Mouse (Mus musculus) cortical plate, adult 2 months (tissue): ENCODE data around the gene Fras1. TPM values are rescaled to one million over a fixed set of nuclear protein-coding genes. Genes with fewer than 3 reads are reported as not detected.

ENCODE experiments used
- H3K27ac ChIP-seq: fragments of 200-500 bp; 2 replicates; pipeline ENCODE4 v1.5.1; 2012; ENCODE audit warnings: low read length, control low read depth, inconsistent platforms; ENCODE audit not compliant: insufficient read depth
- H3K4me1 ChIP-seq: fragments of 200-500 bp; 2 replicates; pipeline ENCODE4 v1.6.1; 2011; ENCODE audit warnings: low read length; ENCODE audit not compliant: control insufficient read depth, insufficient read depth
- H3K4me3 ChIP-seq: fragments of 200-500 bp; 2 replicates; pipeline ENCODE4 v1.5.1; 2011; ENCODE audit warnings: mild to moderate bottlenecking, low read length, control low read depth; ENCODE audit not compliant: insufficient read depth
- CTCF ChIP-seq: fragments of 200-500 bp; IDR thresholded peaks from 2 replicates; pipeline ENCODE4 v1.5.1; 2011; ENCODE audit warnings: mild to moderate bottlenecking, control low read depth, low read length; ENCODE audit not compliant: insufficient read depth; ENCODE audit errors: extremely low read depth
- POLR2A ChIP-seq: fragments of 200-500 bp; IDR thresholded peaks from 2 replicates; pipeline ENCODE4 v1.6.1; 2011; ENCODE audit warnings: mild to moderate bottlenecking, low read length, control low read depth; ENCODE audit not compliant: insufficient read depth; ENCODE audit errors: extremely low read depth
- polyA plus RNA-seq: library from polyadenylated mRNA; depleted of rRNA; stranded (reverse); fragments of >200 nt; gene quantifications from 2 replicates; pipeline ENCODE4 v1.2.3, GENCODE M21; 2012; rRNA removed

Fras1 gene
- polyA plus RNA-seq, 1 experiment, result 6.0 TPM

- H3K4me1 ChIP-seq, result no peaks in the 10 kb centered on the region
- TF ChIP-seq CTCF, result no peak
- no peak for TF ChIP-seq POLR2A
- H3K4me3 ChIP-seq, result no peak overlapping the region
- H3K27ac ChIP-seq, result no peak overlapping the region
Observed at GRCm38 (mm10) chr5:96810620-96811019, 436.9 kb downstream of the Fras1 start.

DNA sequence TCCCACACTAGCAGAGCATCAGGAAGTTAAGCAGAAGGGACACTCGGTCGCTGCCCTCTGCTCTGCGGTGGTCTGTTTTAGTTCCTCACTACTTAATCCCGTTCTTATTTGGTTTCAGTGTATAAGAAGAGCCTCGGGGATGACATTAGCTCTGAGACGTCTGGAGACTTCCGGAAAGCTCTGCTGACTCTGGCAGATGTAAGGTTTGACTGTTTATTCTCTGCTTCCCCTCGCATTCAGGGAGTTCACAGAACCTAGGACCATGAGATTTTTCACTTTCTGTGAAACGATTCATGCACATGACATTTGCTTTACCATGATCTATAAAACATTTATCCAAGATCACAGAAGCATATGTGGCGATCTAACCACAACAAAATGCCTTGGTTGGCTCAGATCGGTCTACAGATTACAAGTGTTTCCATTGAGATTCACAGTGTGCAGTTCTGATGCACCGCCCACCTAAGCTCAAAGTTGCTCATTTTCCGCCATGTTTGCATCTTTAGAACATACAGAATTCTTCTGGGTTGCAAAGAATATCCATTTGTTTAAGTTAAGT is 451.1 kb downstream of the Fras1 start:
- Histone ChIP-seq H3K4me1 (no peaks in the 10 kb centered on the region), H3K4me3 (no peak overlapping the region), H3K27ac (no peak overlapping the region)
- TF ChIP-seq CTCF (no peak), POLR2A (no peak)

DNA sequence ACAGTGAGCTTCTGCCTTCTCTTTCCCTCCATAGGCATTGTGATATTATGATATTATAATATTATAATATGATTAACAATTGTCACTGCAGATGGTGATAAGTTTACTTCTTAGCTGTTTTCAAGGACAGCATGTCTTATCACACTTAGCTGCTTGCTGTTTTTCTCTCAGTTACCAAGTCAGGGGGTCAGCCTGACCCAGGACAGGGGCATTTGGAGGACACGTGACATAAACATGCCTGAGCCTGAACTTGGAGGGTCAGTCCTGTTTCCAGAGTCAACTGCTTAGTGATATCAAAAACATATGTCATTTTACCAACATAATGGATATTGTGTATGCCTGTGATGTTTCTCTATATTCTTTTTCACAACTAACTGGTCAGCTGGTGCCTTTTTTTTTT is 453.4 kb downstream of the Fras1 start:
- TF ChIP-seq CTCF (no peak), POLR2A (no peak)
- H3K27ac ChIP-seq, result no peak overlapping the region
- no peaks in the 10 kb centered on the region for H3K4me1 ChIP-seq
- H3K4me3 ChIP-seq, result no peak overlapping the region

Other genes starting within 250 kb of the Fras1 start
- gene Cnot6l, start 209.8 kb upstream of the Fras1 start, polyA plus RNA-seq, result 14.0 and 14.8 TPM in 2 replicates
- gene Mrpl1, start 164.5 kb upstream of the Fras1 start, polyA plus RNA-seq, result 9.0 and 9.1 TPM in 2 replicates